Mouse (Mus musculus) midbrain, embryonic 15.5 days (tissue): ENCODE data around the gene Fut4. TPM values are rescaled to one million over a fixed set of nuclear protein-coding genes. Genes with fewer than 3 reads are reported as not detected.
A peak's percentile ranks its signal among the peaks of the same experiment; 100 is the strongest.
"Not testable (repeated sequence)": the region's sequence is repeated elsewhere in the genome, so short reads cannot be mapped to it uniquely, and the experiment has no call there.

ENCODE experiments used
- ATAC-seq: fragments of 200-750 bp; cut with Nextera tagmentation; replicated peaks from 2 replicates; pipeline ENCODE4 v1.8.0; 2017; ENCODE audit warnings: moderate TSS enrichment
- H3K27ac ChIP-seq: fragments of 300-500 bp; sonication (generic); 2 replicates; pipeline ENCODE4 v1.5.1; 2015; ENCODE audit warnings: mild to moderate bottlenecking, inconsistent platforms
- H3K27me3 ChIP-seq: fragments of 300-500 bp; sonication (generic); replicated peaks from 2 replicates; pipeline ENCODE4 v1.6.1; 2015; ENCODE audit warnings: inconsistent platforms
- H3K36me3 ChIP-seq: fragments of 300-500 bp; sonication (generic); replicated peaks from 2 replicates; pipeline ENCODE4 v1.6.1; 2015; ENCODE audit warnings: inconsistent platforms
- H3K4me1 ChIP-seq: fragments of 300-500 bp; sonication (generic); 2 replicates; pipeline ENCODE4 v1.6.1; 2015; ENCODE audit warnings: inconsistent platforms
- H3K4me2 ChIP-seq: fragments of 300-500 bp; sonication (generic); 2 replicates; pipeline ENCODE4 v1.6.1; 2015; ENCODE audit warnings: inconsistent platforms, mild to moderate bottlenecking, moderate library complexity
- H3K4me3 ChIP-seq: fragments of 300-500 bp; sonication (generic); 2 replicates; pipeline ENCODE4 v1.5.1; 2015; ENCODE audit warnings: mild to moderate bottlenecking, inconsistent platforms
- H3K9ac ChIP-seq: fragments of 300-500 bp; sonication (generic); 2 replicates; pipeline ENCODE4 v1.6.1; 2015; ENCODE audit warnings: mild to moderate bottlenecking, inconsistent platforms
- H3K9me3 ChIP-seq: fragments of 300-500 bp; sonication (generic); 2 replicates; pipeline ENCODE4 v1.6.1; 2016; ENCODE audit warnings: inconsistent platforms
- WGBS: fragments of 180-500 bp; shearing (Covaris S2); methylation state at CpG from one replicate; pipeline ENCODE4 v1.1.7; 2015; ENCODE audit warnings: mixed read lengths; 5-methylcytosine and 5-hydroxymethylcytosine counted together
- polyA plus RNA-seq: library from polyadenylated mRNA; unstranded; fragments of >200 nt; fragmentation: Nextera tagmentation; extraction: Ambion mirVana; gene quantifications from 2 replicates; pipeline ENCODE4 v1.2.1, GENCODE M21; 2015

The Fut4 gene
- polyA plus RNA-seq, 1 experiment from 2014 or later = 2.1 TPM

DNA sequence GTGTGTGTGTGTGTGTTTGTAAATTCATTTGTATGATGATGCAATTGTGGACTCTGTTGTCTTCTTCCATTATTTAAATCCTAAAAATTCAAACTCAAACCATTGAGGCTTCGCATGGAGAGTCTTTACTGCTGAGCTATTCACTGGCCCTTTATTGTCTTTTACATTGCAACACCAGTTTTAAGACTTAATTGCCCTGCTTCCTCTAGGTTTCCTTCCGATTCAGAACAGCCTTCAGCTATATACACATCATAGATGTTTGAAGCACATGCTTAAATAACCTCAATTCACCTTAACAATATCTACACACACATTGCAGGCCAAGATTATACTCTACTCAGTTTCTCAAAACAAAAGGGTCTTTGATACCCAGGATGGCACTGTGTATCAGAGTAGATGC is 31.8 kb downstream of the Fut4 start:
- Histone ChIP-seq H3K27me3 (no peaks in the 10 kb centered on the region; the same call in 1 of the 2 replicates), H3K4me2 (no peak overlapping the region), H3K9me3 (no peaks in the 10 kb centered on the region), H3K9ac (no peak overlapping the region), H3K27ac (no peak overlapping the region), H3K4me3 (no peak overlapping the region), H3K36me3 (no peaks in the 10 kb centered on the region), H3K4me1 (no peaks in the 10 kb centered on the region; the same call in 1 of the 2 replicates)
- WGBS = 76% methylated on average over 2 of the region's 2 CpGs
- ATAC-seq = no peak

DNA sequence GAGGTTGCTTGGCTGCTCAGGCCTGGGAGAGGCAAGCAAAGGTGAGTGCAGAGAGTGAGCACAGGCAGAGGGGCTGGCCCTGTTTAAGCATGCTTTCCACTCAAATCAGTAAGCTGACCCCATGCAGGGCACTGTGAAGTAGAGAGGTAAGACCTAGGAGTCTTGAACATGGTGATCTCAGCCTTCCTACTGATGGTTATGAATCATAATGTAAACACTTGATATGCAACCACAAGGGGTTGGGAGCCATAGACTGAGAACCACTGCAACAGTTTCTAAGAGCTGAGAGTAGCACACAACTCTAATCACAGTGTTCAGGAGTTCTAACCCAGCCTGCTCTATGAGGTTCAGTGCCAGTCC is 33.9 kb downstream of the Fut4 start:
- Histone ChIP-seq H3K27ac (no peak overlapping the region), H3K36me3 (no peaks in the 10 kb centered on the region), H3K27me3 (no peaks in the 10 kb centered on the region; the same call in 1 of the 2 replicates), H3K4me2 (no peak overlapping the region), H3K4me1 (no peaks in the 10 kb centered on the region; the same call in 1 of the 2 replicates), H3K9me3 (no peaks in the 10 kb centered on the region), H3K4me3 (no peak overlapping the region), H3K9ac (no peak overlapping the region)
- no peak for ATAC-seq

DNA sequence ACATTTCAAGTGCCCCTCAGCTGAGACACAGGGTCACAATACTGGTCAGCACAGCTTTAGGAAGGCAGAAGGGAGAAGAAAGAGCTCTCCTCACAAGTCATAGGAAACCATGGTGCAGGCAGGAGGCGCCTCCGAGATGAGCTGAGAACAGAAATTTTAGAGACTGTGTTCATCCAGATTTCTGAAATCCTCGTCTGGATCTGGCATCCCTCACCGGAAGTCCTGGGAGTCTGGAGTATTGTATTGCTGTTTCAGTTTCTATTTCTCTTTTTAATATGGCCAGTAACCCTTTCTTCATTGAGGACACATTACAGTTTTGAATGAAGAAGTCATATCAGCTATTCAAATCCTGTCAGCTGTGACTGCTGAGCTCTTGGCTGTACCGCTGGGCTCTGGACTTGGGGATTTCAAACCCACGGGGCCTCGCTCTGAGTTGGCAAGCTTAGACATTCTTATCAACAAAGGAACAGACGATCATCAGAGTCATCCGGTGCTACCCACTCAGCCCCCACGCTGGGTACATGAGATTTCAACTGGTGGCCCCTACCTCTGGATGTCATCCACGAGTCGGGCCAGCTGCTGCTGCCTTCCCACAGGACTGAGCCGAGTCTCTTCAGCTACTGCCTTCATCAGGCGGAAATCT is 34.4 kb downstream of the Fut4 start:
- ATAC-seq = peak; percentile 86
- no peak overlapping the region for H3K27ac ChIP-seq
- no peaks in the 10 kb centered on the region for H3K9me3 ChIP-seq
- no peak overlapping the region for H3K9ac ChIP-seq
- H3K36me3 ChIP-seq = no peaks in the 10 kb centered on the region
- H3K4me3 ChIP-seq = no peak overlapping the region
- H3K27me3 ChIP-seq = no peaks in the 10 kb centered on the region; the same call in 1 of the 2 replicates
- no peaks in the 10 kb centered on the region; the same call in 1 of the 2 replicates for H3K4me1 ChIP-seq
- no peak overlapping the region for H3K4me2 ChIP-seq
- WGBS = 34% methylated on average over 14 of the region's 14 CpGs

DNA sequence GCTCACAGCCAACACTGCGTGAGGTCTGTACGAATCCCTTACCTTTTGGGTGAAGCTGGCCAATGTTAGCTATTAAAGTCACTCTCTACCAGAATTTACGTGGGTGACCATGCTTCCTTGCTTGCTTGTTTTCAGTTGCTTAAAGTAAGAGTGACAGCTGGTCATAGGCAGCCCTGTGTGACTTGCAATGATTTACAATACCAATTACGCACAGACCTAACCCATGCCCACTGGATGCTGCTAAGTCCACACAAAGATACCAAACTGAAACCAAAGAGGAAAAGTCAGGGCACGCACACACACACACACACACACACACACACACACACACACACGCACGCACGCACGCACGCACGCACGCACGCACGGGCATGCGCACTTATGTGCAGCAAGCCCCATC is 36.9 kb downstream of the Fut4 start:
- Histone ChIP-seq H3K36me3 (no peaks in the 10 kb centered on the region), H3K9ac (no peak overlapping the region), H3K4me2 (no peak overlapping the region), H3K4me1 (no peaks in the 10 kb centered on the region; the same call in 1 of the 2 replicates), H3K27ac (no peak overlapping the region), H3K27me3 (no peaks in the 10 kb centered on the region; the same call in 1 of the 2 replicates), H3K4me3 (no peak overlapping the region), H3K9me3 (no peaks in the 10 kb centered on the region)
- WGBS = 90% methylated on average over 15 of the region's 15 CpGs
- no peak for ATAC-seq

GRCm38 (mm10) chr9:14710910-14711309 is 41.3 kb downstream of the Fut4 start:
- no peak overlapping the region for H3K4me3 ChIP-seq
- ATAC-seq = no peak
- H3K36me3 ChIP-seq = no peaks in the 10 kb centered on the region
- no peak overlapping the region for H3K4me2 ChIP-seq
- WGBS = 92% methylated on average over 3 of the region's 3 CpGs
- H3K9me3 ChIP-seq = no peaks in the 10 kb centered on the region
- no peaks in the 10 kb centered on the region for H3K4me1 ChIP-seq
- H3K9ac ChIP-seq = no peak overlapping the region
- no peaks in the 10 kb centered on the region for H3K27me3 ChIP-seq
- H3K27ac ChIP-seq = no peak overlapping the region

- Histone ChIP-seq H3K9ac (no peak overlapping the region), H3K9me3 (no peaks in the 10 kb centered on the region), H3K36me3 (no peaks in the 10 kb centered on the region), H3K4me3 (no peak overlapping the region), H3K4me1 (no peaks in the 10 kb centered on the region), H3K27ac (no peak overlapping the region), H3K4me2 (no peak overlapping the region), H3K27me3 (no peaks in the 10 kb centered on the region)
- 78% methylated on average over 13 of the region's 13 CpGs for WGBS
- ATAC-seq = no peak
Measured at GRCm38 (mm10) chr9:14705321-14706162, 46.7 kb downstream of the Fut4 start.

GRCm38 (mm10) chr9:14700795-14701194 is 51.4 kb downstream of the Fut4 start:
- H3K4me1 ChIP-seq, H3K9ac ChIP-seq, H3K4me2 ChIP-seq, H3K36me3 ChIP-seq, ATAC-seq, H3K4me3 ChIP-seq, H3K9me3 ChIP-seq, H3K27me3 ChIP-seq, H3K27ac ChIP-seq: not testable (repeated sequence)
- WGBS = 88% methylated on average over 1 of the region's 1 CpGs

GRCm38 (mm10) chr9:14699288-14699640 is 52.9 kb downstream of the Fut4 start:
- WGBS = 48% methylated on average over 7 of the region's 7 CpGs
- no peaks in the 10 kb centered on the region for H3K27me3 ChIP-seq
- no peaks in the 10 kb centered on the region for H3K9me3 ChIP-seq
- H3K9ac ChIP-seq = no peak overlapping the region
- H3K27ac ChIP-seq = no peak overlapping the region
- peak; percentile 63 for ATAC-seq
- no peak overlapping the region for H3K4me2 ChIP-seq
- no peaks in the 10 kb centered on the region for H3K36me3 ChIP-seq
- no peaks in the 10 kb centered on the region for H3K4me1 ChIP-seq
- H3K4me3 ChIP-seq = no peak overlapping the region

GRCm38 (mm10) chr9:14698582-14699287 is 53.5 kb downstream of the Fut4 start:
- H3K9ac ChIP-seq = no peak overlapping the region
- 51% methylated on average over 12 of the region's 12 CpGs for WGBS
- H3K4me1 ChIP-seq = no peaks in the 10 kb centered on the region
- no peak overlapping the region for H3K4me3 ChIP-seq
- H3K4me2 ChIP-seq = no peak overlapping the region
- H3K36me3 ChIP-seq = no peaks in the 10 kb centered on the region
- peak; percentile 97 for ATAC-seq
- no peaks in the 10 kb centered on the region for H3K27me3 ChIP-seq
- no peaks in the 10 kb centered on the region for H3K9me3 ChIP-seq
- H3K27ac ChIP-seq = no peak overlapping the region

Other genes with a start within 250 kb of the Fut4 start
- 10.6 and 11.8 TPM in 2 replicates for gene Amotl1, start 107.3 kb downstream of the Fut4 start, polyA plus RNA-seq
- gene Piwil4, start 11.7 kb downstream of the Fut4 start, polyA plus RNA-seq = 0.34 and 0.66 TPM in 2 replicates
- gene 1700012B09Rik, start 18.6 kb upstream of the Fut4 start, polyA plus RNA-seq = 3.7 and 4.7 TPM in 2 replicates
- 11.3 and 11.5 TPM in 2 replicates for gene Mre11a, start 32.3 kb upstream of the Fut4 start, polyA plus RNA-seq
- 26.6 and 29.3 TPM in 2 replicates for gene Ankrd49, start 32.5 kb upstream of the Fut4 start, polyA plus RNA-seq
- gene Gpr83, start 107.8 kb upstream of the Fut4 start, polyA plus RNA-seq = 3.1 and 3.3 TPM in 2 replicates
- not detected in 2 replicates for gene Izumo1r, start 151.6 kb upstream of the Fut4 start, polyA plus RNA-seq